Mouse (Mus musculus) heart, embryonic 14.5 days (tissue): Measurements from ENCODE around the gene Atp13a4. TPM values are rescaled to one million over a fixed set of nuclear protein-coding genes. Genes with fewer than 3 reads are reported as not detected.

Experiments used
- ATAC-seq: fragments of 200-750 bp; cut with Nextera tagmentation; 2 replicates; pipeline ENCODE4 v1.8.0; 2017; ENCODE audit warnings: low read depth, moderate TSS enrichment; ENCODE audit not compliant: insufficient number of reproducible peaks, insufficient read depth, low FRiP score
- H3K27ac ChIP-seq, 2 experiments: fragments of 200-500 bp in 1 of 2; fragments of 300-500 bp in 1 of 2; sonication (generic) in 1 of 2; replicated peaks in 1 of 2; 2 replicates each; pipeline ENCODE4 v1.5.1; 2012 to 2014; ENCODE audit warnings: low read depth in 2 of 2, low read length in 2 of 2, control low read depth in 1 of 2, mild to moderate bottlenecking in 1 of 2, mixed read lengths in 1 of 2; ENCODE audit not compliant: control insufficient read depth in 1 of 2, insufficient read depth in 1 of 2
- H3K27me3 ChIP-seq: fragments of 300-500 bp; sonication (generic); 2 replicates; pipeline ENCODE4 v1.6.1; 2014; ENCODE audit warnings: mild to moderate bottlenecking, low read length, control low read depth; ENCODE audit not compliant: control insufficient read depth, insufficient read depth
- H3K36me3 ChIP-seq: fragments of 300-500 bp; sonication (generic); 2 replicates; pipeline ENCODE4 v1.6.1; 2014; ENCODE audit warnings: mild to moderate bottlenecking, control low read depth, low read length, mixed read lengths; ENCODE audit not compliant: control insufficient read depth, insufficient read depth
- H3K4me1 ChIP-seq, 2 experiments: fragments of 200-500 bp in 1 of 2; fragments of 300-500 bp in 1 of 2; sonication (generic) in 1 of 2; 2 replicates each; pipeline ENCODE4 v1.6.1; 2012 to 2014; ENCODE audit warnings: low read length in 2 of 2, control low read depth in 1 of 2, mixed read lengths in 1 of 2; ENCODE audit not compliant: control insufficient read depth in 2 of 2, insufficient read depth in 2 of 2
- H3K4me2 ChIP-seq: fragments of 300-500 bp; sonication (generic); 2 replicates; pipeline ENCODE4 v1.6.1; 2014; ENCODE audit warnings: mild to moderate bottlenecking, low read length
- H3K4me3 ChIP-seq, 2 experiments: fragments of 200-500 bp in 1 of 2; fragments of 300-500 bp in 1 of 2; sonication (generic) in 1 of 2; 2 replicates each; pipeline ENCODE4 v1.5.1; 2012 to 2014; ENCODE audit warnings: low read length in 2 of 2, mild to moderate bottlenecking in 2 of 2, control low read depth in 1 of 2, low read depth in 1 of 2, moderate library complexity in 1 of 2; ENCODE audit not compliant: control insufficient read depth in 1 of 2, insufficient read depth in 1 of 2
- H3K9ac ChIP-seq: fragments of 300-500 bp; sonication (generic); 2 replicates; pipeline ENCODE4 v1.6.1; 2014; ENCODE audit warnings: mild to moderate bottlenecking, low read length
- H3K9me3 ChIP-seq: fragments of 300-500 bp; sonication (generic); 2 replicates; pipeline ENCODE4 v1.6.1; 2016; ENCODE audit warnings: low read length, control low read depth; ENCODE audit not compliant: control insufficient read depth
- WGBS: fragments of 180-500 bp; shearing (Covaris S2); extraction: QIAGEN DNeasy Blood & Tissue Kit; methylation state at CpG from one replicate; pipeline ENCODE4 v1.1.7; 2014; 5-methylcytosine and 5-hydroxymethylcytosine counted together
- polyA plus RNA-seq: library from polyadenylated mRNA; unstranded; fragments of >200 nt; fragmentation: Nextera tagmentation; extraction: Ambion mirVana; gene quantifications from 2 replicates; pipeline ENCODE4 v1.2.1, GENCODE M21; 2014

Gene Atp13a4
- polyA plus RNA-seq, 1 experiment from 2014 or later, result not detected

DNA sequence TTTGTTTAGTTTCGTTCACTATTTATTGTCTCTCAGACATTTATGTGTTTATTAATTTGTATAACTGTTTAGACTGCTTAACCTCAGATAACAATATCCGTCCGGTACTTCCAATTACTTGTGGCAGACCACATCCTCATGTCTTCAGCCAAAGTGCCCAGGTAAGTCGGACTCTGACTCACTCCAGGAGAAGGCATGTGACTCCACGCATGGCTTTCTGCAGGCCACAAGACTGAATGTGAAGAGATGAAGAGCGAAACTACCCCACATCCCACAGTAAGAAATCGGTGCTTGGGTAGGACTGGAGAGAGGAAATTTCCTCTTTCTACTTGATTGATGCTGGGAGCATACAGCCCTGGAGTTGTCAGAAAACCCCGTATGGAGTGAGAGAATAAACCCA lies 18.1 kb downstream of the Atp13a4 start:
- ATAC-seq, result no peak
- no peaks in the 10 kb centered on the region for H3K4me1 ChIP-seq
- H3K27me3 ChIP-seq, result no peaks in the 10 kb centered on the region
- no peak overlapping the region for H3K27ac ChIP-seq
- no peak overlapping the region for H3K4me3 ChIP-seq
- WGBS, result 82% methylated on average over 8 of the region's 8 CpGs
- H3K4me2 ChIP-seq, result no peak overlapping the region
- H3K36me3 ChIP-seq, result no peaks in the 10 kb centered on the region
- H3K9me3 ChIP-seq, result no peaks in the 10 kb centered on the region
- H3K9ac ChIP-seq, result no peak overlapping the region

DNA sequence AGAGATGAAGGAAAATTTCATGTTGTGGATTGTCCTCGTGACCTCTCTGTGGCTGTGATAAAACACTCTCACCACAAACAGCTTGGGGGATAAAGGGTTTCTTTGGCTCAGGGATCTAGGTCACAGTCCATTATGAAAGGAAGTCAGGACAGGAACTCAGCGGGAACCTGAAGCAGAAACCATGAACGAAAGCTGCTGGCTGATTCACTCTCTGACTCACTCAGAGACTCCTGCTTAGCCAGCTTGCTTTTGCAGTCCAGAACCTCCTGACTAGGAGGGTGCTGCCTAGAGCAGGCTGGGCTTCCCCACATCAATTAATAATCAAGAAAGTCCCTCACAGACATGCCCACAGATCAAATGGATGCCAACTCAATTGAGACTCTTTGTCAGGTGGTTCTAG lies 32.2 kb downstream of the Atp13a4 start:
- H3K4me3 ChIP-seq, result no peak overlapping the region
- H3K4me1 ChIP-seq, result no peaks in the 10 kb centered on the region
- no peak overlapping the region for H3K9ac ChIP-seq
- no peak for ATAC-seq
- no peak overlapping the region for H3K27ac ChIP-seq
- WGBS, result 63% methylated on average over 3 of the region's 3 CpGs
- H3K27me3 ChIP-seq, result no peaks in the 10 kb centered on the region
- no peaks in the 10 kb centered on the region for H3K9me3 ChIP-seq
- H3K36me3 ChIP-seq, result no peaks in the 10 kb centered on the region
- H3K4me2 ChIP-seq, result no peak overlapping the region

DNA sequence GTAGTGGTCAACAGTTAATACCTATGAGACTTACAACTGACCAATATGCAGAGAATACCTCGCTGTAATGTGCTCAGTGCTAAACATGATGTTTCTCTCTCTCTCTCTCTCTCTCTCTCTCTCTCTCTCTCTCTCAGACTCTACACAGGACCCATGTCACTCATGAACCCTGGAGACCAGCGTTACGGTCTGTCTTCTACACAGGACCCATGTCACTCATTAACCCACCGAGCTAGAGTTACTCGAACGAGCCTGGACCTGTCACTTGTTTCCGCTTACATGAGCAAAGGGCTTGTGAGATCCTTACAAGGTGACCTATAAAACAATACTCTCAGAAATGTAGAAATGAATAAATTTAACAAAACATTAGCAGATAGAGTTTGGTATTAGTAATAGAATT lies 33.9 kb downstream of the Atp13a4 start:
- Histone ChIP-seq H3K4me2 (no peak overlapping the region), H3K27me3 (no peaks in the 10 kb centered on the region), H3K27ac (no peak overlapping the region), H3K36me3 (no peaks in the 10 kb centered on the region), H3K4me3 (no peak overlapping the region), H3K4me1 (no peaks in the 10 kb centered on the region), H3K9ac (no peak overlapping the region), H3K9me3 (no peaks in the 10 kb centered on the region)
- 85% methylated on average over 7 of the region's 7 CpGs for WGBS
- no peak for ATAC-seq

DNA sequence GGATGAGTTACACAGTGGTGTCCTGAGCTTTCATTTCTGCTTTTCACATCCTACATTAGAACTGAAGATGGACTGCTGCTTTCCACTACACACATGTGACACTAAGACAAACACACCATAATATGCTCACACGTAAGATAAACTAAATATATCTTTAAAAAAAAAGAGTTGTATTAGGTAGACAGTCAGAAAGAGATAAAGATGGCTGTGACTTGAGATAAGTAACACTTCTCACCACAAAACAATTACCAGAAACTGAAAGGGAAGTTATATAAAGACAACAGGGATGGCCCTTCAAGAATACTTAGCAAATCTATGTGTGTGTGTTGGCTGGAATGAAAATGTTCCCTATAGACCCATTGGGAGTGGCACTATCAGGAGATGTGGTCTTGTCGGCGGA lies 34.8 kb downstream of the Atp13a4 start:
- WGBS, result 64% methylated on average over 3 of the region's 3 CpGs
- no peaks in the 10 kb centered on the region for H3K27me3 ChIP-seq

DNA sequence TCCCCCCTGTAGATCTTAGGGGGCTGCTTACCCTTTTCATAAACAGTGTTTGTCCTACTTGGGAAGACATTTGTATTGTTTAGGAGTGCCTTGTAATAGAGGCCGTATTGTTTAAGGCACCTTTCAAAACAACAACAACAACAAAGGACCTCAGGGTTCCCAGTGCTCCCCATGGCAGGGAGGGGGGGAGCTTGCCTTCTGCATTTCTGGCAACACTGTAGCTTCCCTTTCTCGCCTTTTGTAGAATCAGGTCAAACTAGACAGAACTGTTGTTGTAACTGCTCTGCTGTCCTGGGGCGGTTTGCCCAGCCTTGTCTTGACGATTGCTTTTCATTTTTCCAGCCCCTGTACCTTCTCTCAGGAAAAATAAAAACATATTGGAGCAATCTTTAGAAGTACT lies 40.0 kb downstream of the Atp13a4 start:
- 77% methylated on average over 4 of the region's 4 CpGs for WGBS
- Histone ChIP-seq H3K27ac (no peak overlapping the region), H3K4me1 (no peaks in the 10 kb centered on the region), H3K36me3 (no peaks in the 10 kb centered on the region), H3K4me2 (no peak overlapping the region), H3K9ac (no peak overlapping the region), H3K27me3 (no peaks in the 10 kb centered on the region), H3K4me3 (no peak overlapping the region), H3K9me3 (no peaks in the 10 kb centered on the region)
- no peak for ATAC-seq

More for the DNA sequence above, 34.8 kb downstream of the Atp13a4 start:
- H3K4me1 ChIP-seq, result no peaks in the 10 kb centered on the region
- H3K9me3 ChIP-seq, result no peaks in the 10 kb centered on the region
- H3K27ac ChIP-seq, result no peak overlapping the region
- H3K4me3 ChIP-seq, result no peak overlapping the region
- no peak overlapping the region for H3K4me2 ChIP-seq
- H3K36me3 ChIP-seq, result no peaks in the 10 kb centered on the region
- no peak for ATAC-seq
- no peak overlapping the region for H3K9ac ChIP-seq

DNA sequence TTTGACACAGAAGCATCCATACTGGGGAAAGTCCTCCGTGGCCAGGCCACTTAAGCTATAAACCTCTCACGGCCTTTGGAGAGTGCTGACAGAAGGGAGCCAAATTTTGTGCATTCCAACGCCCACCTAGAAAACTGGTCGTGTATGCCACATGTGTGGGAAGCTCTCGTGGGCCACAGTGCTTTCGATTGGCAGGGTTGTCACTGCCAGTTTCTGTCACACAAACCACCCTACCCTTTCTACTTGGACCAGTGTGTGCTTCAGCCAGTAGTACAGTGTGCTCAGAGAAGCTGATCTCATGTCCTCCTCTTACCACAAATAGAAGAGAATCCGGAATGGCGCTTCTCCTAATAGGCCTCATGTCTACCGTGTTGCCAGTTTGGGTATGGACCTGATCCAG lies 40.5 kb downstream of the Atp13a4 start:
- no peaks in the 10 kb centered on the region for H3K36me3 ChIP-seq
- H3K9ac ChIP-seq, result no peak overlapping the region
- no peaks in the 10 kb centered on the region for H3K27me3 ChIP-seq
- H3K9me3 ChIP-seq, result no peaks in the 10 kb centered on the region
- 66% methylated on average over 9 of the region's 9 CpGs for WGBS
- H3K27ac ChIP-seq, result no peak overlapping the region
- no peak for ATAC-seq
- no peak overlapping the region for H3K4me3 ChIP-seq
- no peaks in the 10 kb centered on the region for H3K4me1 ChIP-seq
- no peak overlapping the region for H3K4me2 ChIP-seq

DNA sequence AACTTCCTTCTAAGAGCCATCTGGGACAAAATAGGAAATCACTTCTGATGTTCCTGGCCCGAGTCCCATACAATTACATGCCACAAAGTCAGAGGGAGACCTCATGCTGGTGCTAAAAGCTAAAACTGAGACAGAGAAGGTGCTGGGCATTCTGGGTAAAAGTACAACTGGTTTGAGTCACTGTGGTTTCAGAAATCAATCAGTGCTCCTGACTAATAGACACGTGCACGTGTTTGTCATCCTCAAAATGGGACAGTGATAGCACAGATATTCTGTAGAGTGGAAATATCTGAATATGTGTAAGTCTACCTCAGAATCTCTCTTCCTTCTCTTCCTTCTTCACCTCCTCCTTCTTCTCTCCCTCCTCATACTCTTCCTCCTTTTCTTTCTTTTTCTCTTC lies 53.6 kb downstream of the Atp13a4 start:
- Histone ChIP-seq H3K4me1 (no peaks in the 10 kb centered on the region), H3K27me3 (no peaks in the 10 kb centered on the region), H3K36me3 (no peaks in the 10 kb centered on the region), H3K4me2 (no peak overlapping the region), H3K27ac (no peak overlapping the region), H3K4me3 (no peak overlapping the region), H3K9me3 (no peaks in the 10 kb centered on the region), H3K9ac (no peak overlapping the region)
- ATAC-seq, result no peak
- 70% methylated on average over 3 of the region's 3 CpGs for WGBS

DNA sequence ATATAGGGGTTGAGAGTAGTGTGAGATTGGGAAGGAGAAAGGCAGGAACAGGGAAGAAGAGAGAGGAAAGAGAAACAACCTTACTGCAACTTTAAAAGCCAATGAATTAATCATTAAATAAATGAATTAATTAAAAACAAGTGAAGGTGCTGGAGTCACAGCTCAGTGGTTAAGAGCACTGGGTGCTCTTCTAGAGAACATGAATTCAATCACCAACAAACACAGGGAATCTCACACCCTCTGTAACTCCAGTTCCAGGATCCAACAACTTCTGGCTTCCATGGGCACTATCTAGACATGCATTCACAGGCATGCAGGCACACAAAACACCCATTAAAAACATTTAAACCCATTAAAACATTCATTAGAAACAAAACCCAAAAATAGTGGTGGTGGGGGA lies 63.2 kb downstream of the Atp13a4 start:
- Histone ChIP-seq H3K27ac (no peak overlapping the region), H3K4me1 (no peaks in the 10 kb centered on the region), H3K9ac (no peak overlapping the region), H3K4me3 (no peak overlapping the region), H3K27me3 (no peaks in the 10 kb centered on the region), H3K9me3 (no peaks in the 10 kb centered on the region), H3K36me3 (no peaks in the 10 kb centered on the region), H3K4me2 (no peak overlapping the region)
- no peak for ATAC-seq
